Mouse (Mus musculus): ENCODE data around the gene Arhgef28. TPM values are rescaled to one million over a fixed set of nuclear protein-coding genes. Genes with fewer than 3 reads are reported as not detected.

The Arhgef28 gene
- polyA plus RNA-seq, 1 experiment from 2014 or later, result 27.0 TPM

DNA sequence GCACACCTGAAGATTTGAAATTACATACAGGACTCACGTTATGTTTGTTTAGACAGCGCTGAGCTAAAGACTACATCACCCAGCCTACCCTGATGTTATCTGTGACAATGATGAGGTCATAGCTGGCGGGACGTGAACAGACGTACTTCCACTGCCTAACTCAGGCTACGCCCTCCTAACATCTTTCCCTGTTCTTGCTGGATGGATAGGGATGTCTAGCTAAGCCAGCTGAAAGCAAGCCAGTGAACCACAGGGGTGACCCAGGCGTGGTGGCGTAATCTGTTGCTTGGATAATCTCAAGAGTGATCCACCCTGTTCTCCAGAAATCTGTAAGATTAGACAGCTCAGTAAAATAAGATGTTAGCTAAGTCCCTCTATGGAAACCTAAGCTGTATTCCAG, 25.6 kb downstream of the Arhgef28 start:
- WGBS, result 90% methylated on average over 8 of the region's 8 CpGs

DNA sequence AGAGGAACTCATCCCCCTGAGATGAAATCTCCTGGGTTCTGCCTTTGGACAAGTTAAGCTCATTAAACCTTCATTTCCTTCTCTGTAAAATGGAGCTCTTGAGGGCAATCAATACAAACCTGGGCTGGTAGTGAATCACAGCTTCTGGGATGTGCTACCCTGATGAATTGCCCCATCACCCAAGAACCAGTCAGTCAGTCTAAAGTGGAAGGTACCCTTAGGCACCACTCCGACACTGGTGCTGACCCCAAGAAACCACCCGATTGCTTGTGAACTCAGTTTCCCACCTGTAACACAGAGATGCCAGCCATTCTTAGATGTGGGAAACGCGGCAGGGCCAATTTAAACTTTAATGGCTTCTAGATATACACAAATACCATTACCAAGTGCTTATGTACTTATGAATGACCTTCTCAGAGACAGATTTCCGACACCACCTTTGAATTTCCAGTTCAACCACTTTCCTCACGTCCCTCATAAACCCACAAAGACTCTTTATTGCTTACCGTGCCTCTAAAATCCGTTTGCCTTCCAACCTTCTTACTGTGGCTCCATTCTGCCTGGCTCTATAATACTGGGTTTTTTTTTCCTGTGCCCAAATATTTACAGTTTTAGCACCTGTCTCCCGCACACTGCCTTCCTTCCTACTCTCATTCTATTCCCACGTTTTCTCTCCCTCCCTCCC, 30.8 kb downstream of the Arhgef28 start:
- ATAC-seq (replicated peaks), result no peak
- H3K36me3 ChIP-seq (replicated peaks), result no peaks in the 10 kb centered on the region
- WGBS, result 86% methylated on average over 10 of the region's 10 CpGs

More for the DNA sequence above, 25.6 kb downstream of the Arhgef28 start:
- H3K4me3 ChIP-seq, result no peak overlapping the region
- H3K27ac ChIP-seq, result no peak overlapping the region
- H3K4me2 ChIP-seq, result no peak overlapping the region
- H3K9me3 ChIP-seq, result no peaks in the 10 kb centered on the region
- H3K9ac ChIP-seq, result no peak overlapping the region
- no peak for ATAC-seq (replicated peaks)
- H3K36me3 ChIP-seq (replicated peaks), result no peaks in the 10 kb centered on the region
- H3K4me1 ChIP-seq, result no peaks in the 10 kb centered on the region
- H3K27me3 ChIP-seq (replicated peaks), result no peaks in the 10 kb centered on the region

DNA sequence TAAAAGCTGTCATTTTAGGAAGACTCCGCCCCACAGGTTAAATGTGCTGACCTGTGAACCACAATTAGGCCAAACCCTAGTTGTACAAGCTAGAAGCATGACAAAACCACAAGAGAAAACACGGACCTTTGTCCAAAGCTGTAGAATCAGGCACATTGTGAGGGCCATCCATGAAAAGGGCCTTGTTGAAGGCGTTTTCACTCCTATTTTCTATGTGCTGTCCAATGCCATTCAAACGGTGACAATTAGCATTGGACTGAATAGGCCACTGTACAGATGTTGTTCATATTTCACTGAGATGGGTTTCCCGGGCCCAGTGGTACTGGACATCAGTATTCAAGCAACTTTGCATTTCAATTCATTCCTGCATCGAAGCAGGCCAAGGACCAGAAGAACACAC, 33.2 kb downstream of the Arhgef28 start:
- no peak overlapping the region for H3K4me3 ChIP-seq
- no peaks in the 10 kb centered on the region for H3K36me3 ChIP-seq (replicated peaks)
- 72% methylated on average over 6 of the region's 6 CpGs for WGBS
- H3K27ac ChIP-seq, result no peak overlapping the region
- H3K9me3 ChIP-seq, result no peaks in the 10 kb centered on the region
- H3K9ac ChIP-seq, result no peak overlapping the region
- no peaks in the 10 kb centered on the region for H3K27me3 ChIP-seq (replicated peaks)
- no peaks in the 10 kb centered on the region for H3K4me1 ChIP-seq
- H3K4me2 ChIP-seq, result no peak overlapping the region
- no peak for ATAC-seq (replicated peaks)

More for the DNA sequence above, 30.8 kb downstream of the Arhgef28 start:
- Histone ChIP-seq H3K9ac (no peak overlapping the region), H3K27ac (no peak overlapping the region), H3K4me1 (no peaks in the 10 kb centered on the region), H3K9me3 (no peaks in the 10 kb centered on the region), H3K27me3 (replicated peaks) (no peaks in the 10 kb centered on the region), H3K4me3 (no peak overlapping the region), H3K4me2 (no peak overlapping the region)

DNA sequence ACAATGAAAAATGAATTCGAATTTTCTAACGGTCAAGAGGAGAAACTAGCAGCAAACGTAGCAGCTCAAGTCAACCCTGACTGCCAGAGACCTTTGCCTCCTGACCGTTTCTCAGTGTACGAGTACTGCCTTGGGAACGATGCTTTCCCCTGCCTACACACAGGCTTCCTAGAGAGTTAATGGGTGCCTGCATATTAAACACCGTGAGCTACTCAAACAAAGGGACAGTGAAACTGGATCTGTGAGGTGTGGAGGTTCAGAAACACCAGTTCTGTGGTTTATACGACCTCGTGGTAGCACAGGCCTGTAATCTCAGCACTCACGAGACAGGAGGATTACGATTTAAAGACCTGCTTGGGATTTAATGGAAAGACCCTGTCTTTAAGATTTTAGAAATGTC, 33.9 kb downstream of the Arhgef28 start:
- WGBS, result 69% methylated on average over 11 of the region's 11 CpGs

DNA sequence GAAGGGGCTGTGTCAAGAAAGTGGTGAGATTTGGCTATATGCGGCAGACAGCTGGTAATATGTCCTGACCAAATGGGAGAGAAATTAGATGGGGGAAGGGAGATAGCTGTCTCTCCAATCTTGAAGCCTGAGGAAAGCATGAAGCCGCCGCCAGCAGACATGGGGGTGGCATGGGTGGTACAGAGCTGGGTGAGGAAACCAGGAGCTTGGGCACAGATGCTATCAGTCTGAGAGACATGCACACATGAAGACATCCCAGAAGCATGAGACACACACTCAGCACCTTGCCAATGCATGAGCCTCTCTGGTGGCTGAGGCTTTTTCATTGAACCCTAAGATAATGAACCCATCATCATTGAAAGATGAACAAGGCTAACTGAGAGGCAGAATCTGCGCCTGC, 34.5 kb downstream of the Arhgef28 start:
- H3K36me3 ChIP-seq (replicated peaks), result no peaks in the 10 kb centered on the region
- H3K27ac ChIP-seq, result no peak overlapping the region
- H3K4me1 ChIP-seq, result no peaks in the 10 kb centered on the region
- peak overlapping the region; percentile 26; the same call in 1 of the 2 replicates for H3K4me2 ChIP-seq
- 95% methylated on average over 4 of the region's 4 CpGs for WGBS
- no peak overlapping the region for H3K4me3 ChIP-seq
- ATAC-seq (replicated peaks), result no peak
- no peak overlapping the region for H3K9ac ChIP-seq
- H3K9me3 ChIP-seq, result no peaks in the 10 kb centered on the region
- H3K27me3 ChIP-seq (replicated peaks), result no peaks in the 10 kb centered on the region

More for the DNA sequence above, 33.9 kb downstream of the Arhgef28 start:
- H3K36me3 ChIP-seq (replicated peaks), result no peaks in the 10 kb centered on the region
- no peak overlapping the region for H3K4me2 ChIP-seq
- H3K4me3 ChIP-seq, result no peak overlapping the region
- H3K9me3 ChIP-seq, result no peaks in the 10 kb centered on the region
- H3K9ac ChIP-seq, result no peak overlapping the region
- H3K4me1 ChIP-seq, result no peaks in the 10 kb centered on the region
- H3K27ac ChIP-seq, result no peak overlapping the region
- no peaks in the 10 kb centered on the region for H3K27me3 ChIP-seq (replicated peaks)
- no peak for ATAC-seq (replicated peaks)

DNA sequence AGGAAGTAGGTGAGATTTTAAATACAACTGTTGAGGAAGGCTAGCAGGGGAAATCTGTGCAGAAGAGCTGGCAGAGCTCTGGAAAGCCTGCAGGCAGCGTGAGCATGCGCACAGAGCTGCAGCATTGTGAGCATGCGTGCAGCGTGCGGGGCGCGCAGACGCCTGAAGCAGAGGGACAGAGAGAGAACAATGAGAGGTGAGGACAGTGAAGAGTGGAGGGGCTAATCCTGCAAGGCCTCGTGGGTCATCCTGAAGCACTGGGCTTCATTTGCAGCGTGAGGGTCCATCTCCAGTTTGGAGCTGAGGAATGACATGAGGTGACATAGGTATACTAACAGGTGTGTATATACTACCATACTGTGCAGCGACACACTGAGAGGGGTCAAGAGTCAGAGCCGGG, 35.0 kb downstream of the Arhgef28 start:
- ATAC-seq (replicated peaks), result peak; percentile 76
- no peaks in the 10 kb centered on the region for H3K27me3 ChIP-seq (replicated peaks)
- H3K27ac ChIP-seq, result no peak overlapping the region
- no peaks in the 10 kb centered on the region for H3K36me3 ChIP-seq (replicated peaks)
- H3K9me3 ChIP-seq, result no peaks in the 10 kb centered on the region
- WGBS, result 71% methylated on average over 12 of the region's 12 CpGs
- H3K4me2 ChIP-seq, result peak overlapping the region; percentile 26; the same call in 1 of the 2 replicates
- no peak overlapping the region for H3K9ac ChIP-seq
- no peaks in the 10 kb centered on the region for H3K4me1 ChIP-seq
- no peak overlapping the region for H3K4me3 ChIP-seq

DNA sequence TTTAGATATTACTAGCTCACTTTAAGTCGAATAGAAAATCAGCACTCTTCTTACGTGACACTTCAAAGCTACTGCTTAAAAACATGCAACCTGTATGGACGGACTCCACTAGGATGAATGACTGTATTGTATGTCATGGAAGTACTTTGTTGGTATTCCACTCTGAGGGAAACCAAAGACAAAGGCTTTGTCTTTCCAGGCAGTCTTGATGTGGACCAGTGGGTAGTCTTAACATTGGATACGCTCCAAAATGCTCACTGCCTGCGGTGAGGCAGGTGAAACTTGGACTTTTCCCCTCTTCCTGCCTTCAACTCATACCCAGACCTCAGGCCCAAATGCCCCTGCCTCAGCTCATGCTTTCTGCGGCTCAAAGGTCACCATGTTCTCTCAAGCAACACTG, 41.4 kb downstream of the Arhgef28 start:
- Histone ChIP-seq H3K27me3 (replicated peaks) (no peaks in the 10 kb centered on the region), H3K4me3 (no peak overlapping the region), H3K9me3 (no peaks in the 10 kb centered on the region), H3K27ac (no peak overlapping the region), H3K9ac (no peak overlapping the region), H3K4me1 (no peaks in the 10 kb centered on the region), H3K36me3 (replicated peaks) (no peaks in the 10 kb centered on the region), H3K4me2 (no peak overlapping the region)
- no peak for ATAC-seq (replicated peaks)
- 79% methylated on average over 6 of the region's 6 CpGs for WGBS

DNA sequence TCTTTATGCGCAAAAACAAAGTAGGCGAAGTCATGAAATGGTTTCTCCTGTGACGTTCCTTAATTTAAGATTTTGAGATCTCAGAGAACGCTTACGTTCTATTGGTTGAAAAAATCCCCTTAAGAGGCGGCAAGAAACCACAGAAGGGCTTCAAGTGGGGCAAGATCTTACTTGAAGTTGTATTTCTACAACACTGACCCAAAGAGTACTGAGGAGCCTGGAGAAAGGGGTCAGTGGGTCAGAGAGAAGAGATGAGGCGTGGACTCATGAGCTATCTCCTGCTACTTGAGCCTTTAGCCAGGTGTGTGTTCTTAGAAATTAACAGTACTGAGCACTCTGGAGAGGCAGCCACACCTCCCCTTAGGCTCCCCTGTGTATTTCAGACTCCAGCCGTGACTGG, 44.7 kb downstream of the Arhgef28 start:
- Histone ChIP-seq H3K4me3 (no peak overlapping the region), H3K9me3 (no peaks in the 10 kb centered on the region), H3K4me1 (no peaks in the 10 kb centered on the region), H3K36me3 (replicated peaks) (no peaks in the 10 kb centered on the region), H3K27ac (no peak overlapping the region), H3K9ac (no peak overlapping the region), H3K27me3 (replicated peaks) (no peaks in the 10 kb centered on the region), H3K4me2 (no peak overlapping the region)
- WGBS, result 95% methylated on average over 8 of the region's 8 CpGs
- no peak for ATAC-seq (replicated peaks)

DNA sequence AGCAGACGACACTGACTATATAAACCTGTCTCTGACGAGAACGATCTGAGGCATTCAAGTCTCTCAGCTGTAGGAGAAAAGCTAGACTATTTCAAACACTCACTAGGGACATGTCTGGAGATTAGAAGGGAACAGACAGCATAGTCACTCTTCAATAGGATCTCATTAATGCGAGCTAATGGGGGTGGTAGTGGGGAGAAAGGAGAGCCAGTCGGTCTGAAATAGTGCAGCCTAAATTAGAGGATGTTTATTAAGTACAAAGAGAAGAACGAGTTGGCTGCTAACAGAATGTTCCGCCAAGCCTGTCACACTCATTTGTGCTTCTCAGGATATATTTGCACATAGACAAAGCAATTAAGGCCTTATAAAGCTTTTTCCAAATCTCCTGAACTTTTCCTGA, 49.6 kb downstream of the Arhgef28 start:
- no peak overlapping the region for H3K27ac ChIP-seq
- ATAC-seq (replicated peaks), result no peak
- WGBS, result 36% methylated on average over 7 of the region's 7 CpGs

DNA sequence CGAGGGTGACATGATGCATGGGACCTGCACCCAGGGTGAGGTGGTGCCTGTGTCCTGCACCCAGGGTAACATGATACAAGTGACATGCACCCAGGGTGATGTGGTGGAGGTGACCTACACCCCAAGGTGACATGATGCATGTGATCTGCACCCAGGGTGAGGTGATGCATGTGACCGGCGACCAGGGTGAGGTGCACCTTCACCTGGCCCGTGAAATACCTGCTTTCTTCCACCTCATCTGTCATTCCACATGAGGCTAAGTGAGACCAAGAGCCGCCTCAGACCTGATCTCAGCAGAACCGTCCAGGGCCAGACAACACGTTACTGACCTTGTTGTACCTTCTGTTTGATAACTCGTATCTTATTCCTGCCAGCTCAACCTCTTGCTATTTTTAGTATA, 53.5 kb downstream of the Arhgef28 start:
- WGBS, result 89% methylated on average over 8 of the region's 8 CpGs
- no peak overlapping the region for H3K4me3 ChIP-seq
- H3K9ac ChIP-seq, result no peak overlapping the region
- H3K4me1 ChIP-seq, result no peaks in the 10 kb centered on the region; the same call in 1 of the 2 replicates
- H3K4me2 ChIP-seq, result no peak overlapping the region
- no peaks in the 10 kb centered on the region for H3K36me3 ChIP-seq (replicated peaks)
- no peaks in the 10 kb centered on the region for H3K27me3 ChIP-seq (replicated peaks)
- no peaks in the 10 kb centered on the region for H3K9me3 ChIP-seq
- no peak overlapping the region for H3K27ac ChIP-seq
- ATAC-seq (replicated peaks), result no peak

More for the DNA sequence above, 49.6 kb downstream of the Arhgef28 start:
- no peaks in the 10 kb centered on the region for H3K27me3 ChIP-seq (replicated peaks)
- H3K4me2 ChIP-seq, result no peak overlapping the region
- H3K9me3 ChIP-seq, result no peaks in the 10 kb centered on the region
- no peak overlapping the region for H3K4me3 ChIP-seq
- H3K4me1 ChIP-seq, result no peaks in the 10 kb centered on the region
- H3K36me3 ChIP-seq (replicated peaks), result no peaks in the 10 kb centered on the region
- no peak overlapping the region for H3K9ac ChIP-seq

DNA sequence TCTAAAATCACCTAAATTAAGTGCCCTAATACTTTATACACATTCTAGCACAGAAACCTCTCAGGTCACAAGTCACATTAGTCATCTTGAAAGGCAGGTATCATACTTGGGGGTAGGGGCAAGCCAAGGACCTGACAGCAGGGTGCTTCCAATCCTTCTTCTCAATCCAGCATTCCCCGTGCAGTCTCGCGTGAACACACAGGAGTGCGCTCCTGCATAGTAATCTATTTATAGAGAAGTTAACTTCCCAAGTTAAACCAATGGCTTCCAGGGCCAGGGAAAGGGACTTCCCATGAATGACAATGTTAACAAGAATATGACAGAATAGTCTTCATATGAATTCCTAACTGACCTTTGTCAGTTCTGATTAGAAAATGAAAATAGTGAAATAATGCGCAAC, 58.7 kb downstream of the Arhgef28 start:
- Histone ChIP-seq H3K27ac (no peak overlapping the region), H3K4me1 (peaks cover 8% of the 10 kb centered on the region; the same call in 1 of the 2 replicates), H3K4me3 (no peak overlapping the region), H3K9me3 (no peaks in the 10 kb centered on the region), H3K4me2 (no peak overlapping the region), H3K9ac (no peak overlapping the region), H3K27me3 (replicated peaks) (no peaks in the 10 kb centered on the region), H3K36me3 (replicated peaks) (no peaks in the 10 kb centered on the region)
- no peak for ATAC-seq (replicated peaks)
- WGBS, result 52% methylated on average over 5 of the region's 5 CpGs

DNA sequence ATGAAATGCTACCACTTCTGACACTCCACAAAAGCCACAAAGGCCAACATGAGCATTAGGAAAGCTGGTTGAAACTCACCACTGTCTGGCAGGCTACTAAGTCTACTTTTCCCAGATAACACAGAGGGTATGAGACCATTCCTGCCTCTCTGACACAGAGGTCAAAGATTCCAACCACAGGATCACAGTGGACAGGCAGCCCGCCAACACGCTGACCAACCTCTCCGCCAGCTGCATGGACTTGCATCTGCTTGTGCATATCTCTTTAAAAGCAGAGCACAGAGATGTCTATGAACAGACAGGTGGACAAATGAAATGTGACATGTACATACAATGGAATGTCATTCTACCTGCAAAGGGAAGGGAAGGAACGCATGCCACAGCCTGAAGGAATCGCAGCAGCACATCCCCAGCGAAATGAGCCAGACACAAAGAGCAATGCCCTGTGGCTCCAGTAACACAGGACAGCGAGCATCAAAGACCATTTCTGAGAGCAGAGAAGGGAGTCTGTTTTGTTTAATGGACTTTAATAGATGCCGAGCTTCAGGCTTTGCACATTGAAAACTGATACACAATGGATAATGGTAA, 59.6 kb downstream of the Arhgef28 start:
- Histone ChIP-seq H3K9ac (no peak overlapping the region), H3K27ac (no peak overlapping the region), H3K4me2 (no peak overlapping the region), H3K9me3 (no peaks in the 10 kb centered on the region), H3K4me3 (no peak overlapping the region), H3K4me1 (peaks cover 8% of the 10 kb centered on the region; the same call in 1 of the 2 replicates), H3K36me3 (replicated peaks) (no peaks in the 10 kb centered on the region), H3K27me3 (replicated peaks) (no peaks in the 10 kb centered on the region)
- WGBS, result 51% methylated on average over 8 of the region's 8 CpGs
- no peak; the same call in 1 of the 2 replicates for ATAC-seq (replicated peaks)

DNA sequence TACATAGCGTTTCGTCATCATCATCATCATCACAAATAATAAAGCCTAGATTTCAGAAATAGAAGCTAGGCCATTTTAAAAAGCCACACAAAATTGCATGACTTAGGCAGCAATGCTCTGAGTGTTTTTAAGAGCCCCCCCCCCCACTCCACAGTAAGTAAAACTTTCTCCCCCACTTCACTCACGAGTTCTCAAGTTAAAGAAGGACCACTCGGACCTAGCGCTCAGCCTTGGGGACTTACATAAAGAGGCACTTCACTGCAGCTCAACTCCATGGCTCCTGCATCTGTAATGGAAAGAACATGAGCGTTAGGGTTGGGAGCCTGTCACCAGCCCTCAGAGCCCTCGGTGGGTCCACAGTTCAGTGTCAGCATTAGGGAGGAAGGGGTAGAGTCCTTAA, 60.9 kb downstream of the Arhgef28 start:
- H3K9me3 ChIP-seq, result no peaks in the 10 kb centered on the region
- H3K4me3 ChIP-seq, result no peak overlapping the region
- no peak overlapping the region for H3K9ac ChIP-seq
- H3K4me1 ChIP-seq, result peaks cover 8% of the 10 kb centered on the region; the same call in 1 of the 2 replicates
- no peak overlapping the region for H3K27ac ChIP-seq
- H3K4me2 ChIP-seq, result no peak overlapping the region
- ATAC-seq (replicated peaks), result no peak
- H3K27me3 ChIP-seq (replicated peaks), result no peaks in the 10 kb centered on the region
- no peaks in the 10 kb centered on the region for H3K36me3 ChIP-seq (replicated peaks)
- whole genome bisulfite sequencing, result 87% methylated on average over 7 of the region's 7 CpGs
